Mouse (Mus musculus) megakaryocyte-erythroid progenitor cell, adult 5-6 weeks (primary cell): ENCODE results near the gene Dglucy. TPM values are rescaled to one million over a fixed set of nuclear protein-coding genes. Genes with fewer than 3 reads are reported as not detected.
A peak's percentile ranks its signal among the peaks of the same experiment; 100 is the strongest.

Experiments
- ATAC-seq: replicated peaks from 2 replicates; pipeline ENCODE4 v1.8.0; 2016; ENCODE audit warnings: mild to moderate bottlenecking, inconsistent platforms; ENCODE audit not compliant: severe bottlenecking, poor library complexity, low FRiP score, low TSS enrichment
- total RNA-seq, 2 experiments: library from RNA; stranded (forward) in 1 of 2; stranded (reverse) in 1 of 2; fragments of 200-1000, 215-1000 nt in 1 of 2; fragments of >200 nt in 1 of 2; fragmentation: Nextera tagmentation in 1 of 2; gene quantifications; 2 replicates each; pipeline ENCODE4 v1.2.3; 2014 to 2017

The Dglucy gene
- total RNA-seq, 2 experiments from 2014 or later: 1.2 to 7.4 TPM

GRCm38 (mm10) chr12:100831629-100832325 lies 52.9 kb downstream of the Dglucy start:
- no peak for ATAC-seq

- no peak for ATAC-seq
Measured at GRCm38 (mm10) chr12:100837208-100837607, 58.4 kb downstream of the Dglucy start.

- ATAC-seq: peak; percentile 88
Measured at GRCm38 (mm10) chr12:100839079-100839600, 60.3 kb downstream of the Dglucy start.

- no peak for ATAC-seq
Measured at GRCm38 (mm10) chr12:100839926-100840325, 61.1 kb downstream of the Dglucy start.

GRCm38 (mm10) chr12:100841211-100841792 lies 62.4 kb downstream of the Dglucy start:
- peak; percentile 64 for ATAC-seq

GRCm38 (mm10) chr12:100843171-100843570 lies 64.3 kb downstream of the Dglucy start:
- no peak for ATAC-seq

- no peak for ATAC-seq
Measured at GRCm38 (mm10) chr12:100844546-100844945, 65.7 kb downstream of the Dglucy start.

GRCm38 (mm10) chr12:100845829-100846228 lies 67.0 kb downstream of the Dglucy start:
- no peak for ATAC-seq

GRCm38 (mm10) chr12:100846566-100846965 lies 67.7 kb downstream of the Dglucy start:
- ATAC-seq: no peak

GRCm38 (mm10) chr12:100847437-100848080 lies 68.7 kb downstream of the Dglucy start:
- no peak for ATAC-seq

GRCm38 (mm10) chr12:100849421-100850138 lies 70.7 kb downstream of the Dglucy start:
- ATAC-seq: peak; percentile 85

- ATAC-seq: no peak
Measured at GRCm38 (mm10) chr12:100852370-100852769, 73.5 kb downstream of the Dglucy start.

- ATAC-seq: no peak
Measured at GRCm38 (mm10) chr12:100856337-100856736, 77.5 kb downstream of the Dglucy start.

- no peak for ATAC-seq
Measured at GRCm38 (mm10) chr12:100857791-100858190, 78.9 kb downstream of the Dglucy start.

GRCm38 (mm10) chr12:100862272-100862671 lies 83.4 kb downstream of the Dglucy start:
- ATAC-seq: peak; percentile 52; the same call in 1 of the 2 replicates

GRCm38 (mm10) chr12:100862856-100863446 lies 84.1 kb downstream of the Dglucy start:
- ATAC-seq: no peak

- ATAC-seq: no peak
Measured at GRCm38 (mm10) chr12:100865072-100865471, 86.2 kb downstream of the Dglucy start.

GRCm38 (mm10) chr12:100865509-100866078 lies 86.7 kb downstream of the Dglucy start:
- no peak for ATAC-seq

- ATAC-seq: no peak
Measured at GRCm38 (mm10) chr12:100867097-100867496, 88.2 kb downstream of the Dglucy start.
